Mouse (Mus musculus): Measurements from ENCODE around the gene Serpinb7. TPM values are rescaled to one million over a fixed set of nuclear protein-coding genes. Genes with fewer than 3 reads are reported as not detected.
A peak's percentile ranks its signal among the peaks of the same experiment; 100 is the strongest.

Serpinb7 gene
- total RNA-seq, 2 experiments from 2014 or later, result not detected

DNA sequence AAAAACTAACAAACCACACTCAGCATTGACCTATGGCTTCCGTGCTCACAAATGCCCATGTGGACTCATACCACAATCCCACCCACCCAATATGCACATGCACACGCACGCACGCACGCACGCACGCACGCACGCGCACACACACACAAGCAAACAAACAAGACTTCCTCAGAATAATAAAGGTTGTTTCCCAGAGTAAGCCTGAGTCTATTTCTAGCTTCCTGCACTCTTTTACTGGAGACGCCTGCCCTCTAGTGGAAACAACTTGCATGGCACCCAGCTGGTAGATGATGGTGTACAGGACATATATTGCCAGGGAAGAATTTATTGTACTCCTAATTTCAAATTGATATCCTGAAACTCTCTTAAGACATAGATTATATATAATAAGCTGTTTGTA lies 82.0 kb downstream of the Serpinb7 start:
- intact Hi-C loops (cut with DNase I), result loop anchor here (10.0 kb wide), 1 partner anchor 237 kb away; no protein-coding TSS in a partner anchor
- DNase-seq, result peak; percentile 27 to 42

DNA sequence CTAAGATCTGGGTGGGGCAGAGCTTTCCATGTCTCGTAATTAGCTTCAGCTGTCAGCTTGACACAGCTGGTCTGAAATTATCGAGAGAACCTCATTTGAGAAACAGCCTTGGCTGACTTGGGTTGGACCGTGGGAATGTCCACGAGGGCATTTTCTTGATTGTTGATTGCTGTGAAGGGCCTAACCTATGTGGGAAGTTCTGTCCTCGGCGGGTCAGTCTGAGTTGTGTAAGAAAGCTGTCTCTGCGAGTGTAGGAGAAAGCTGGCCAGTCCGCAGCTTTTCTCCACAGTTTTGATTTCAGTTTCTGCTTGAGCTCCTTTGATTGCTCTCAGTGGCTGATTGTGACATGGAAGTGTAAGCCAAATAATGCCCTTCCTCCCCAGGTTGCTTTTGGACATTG lies 90.1 kb downstream of the Serpinb7 start:
- intact Hi-C loops (cut with DNase I), result loop anchor here (10.0 kb wide), 1 partner anchor 245 kb away; no protein-coding TSS in a partner anchor
- DNase-seq, result no peak

DNA sequence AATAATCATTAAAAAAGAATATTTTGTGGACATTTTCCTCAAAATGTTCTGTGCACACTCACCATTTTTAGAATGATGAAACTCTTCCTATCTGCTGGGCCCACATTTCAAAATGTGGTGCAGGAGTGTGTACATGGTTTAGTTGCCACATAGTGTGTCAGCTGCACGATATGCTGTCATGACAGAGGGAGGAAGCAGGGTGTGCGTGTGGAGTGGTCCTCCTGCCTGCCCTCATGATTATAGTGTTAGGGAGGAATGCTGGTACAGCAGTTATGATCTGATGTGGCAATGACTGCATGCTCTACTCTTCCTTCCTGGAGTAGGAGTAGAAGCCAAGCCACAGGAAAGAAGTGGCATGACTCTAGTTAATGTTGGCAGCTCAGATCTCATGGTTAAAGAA lies 97.3 kb downstream of the Serpinb7 start:
- intact Hi-C loops (cut with DNase I), result no loop called here
- no peak for DNase-seq

DNA sequence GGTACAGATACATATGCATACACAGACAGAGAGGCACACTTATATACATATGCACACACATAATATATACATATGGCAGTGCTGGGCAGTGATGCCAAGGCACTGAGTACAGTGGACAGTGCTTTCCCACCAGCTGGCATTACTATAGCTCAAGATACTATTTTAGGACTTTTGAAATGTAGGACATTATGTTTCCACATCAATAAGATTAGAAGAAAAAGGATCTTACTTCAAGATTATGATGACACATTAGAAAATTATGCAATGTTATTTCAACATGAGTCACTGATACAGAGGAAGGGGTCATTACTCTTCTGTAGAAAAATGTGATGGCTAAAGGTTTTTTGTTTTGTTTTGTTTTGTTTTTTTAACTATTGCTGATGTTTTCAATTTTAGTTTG lies 102.6 kb downstream of the Serpinb7 start:
- no peak for DNase-seq
- intact Hi-C loops (cut with DNase I), result no loop called here

Other genes with a start within 250 kb of the Serpinb7 start
- not detected for gene Serpinb3b, start 121.3 kb upstream of the Serpinb7 start, total RNA-seq (2021)
- gene Serpinb3c, start 121.3 kb upstream of the Serpinb7 start, total RNA-seq (2021), result not detected
- gene Serpinb11, start 38.5 kb upstream of the Serpinb7 start, total RNA-seq (2021), result not detected
- not detected for gene Serpinb2, start 111.8 kb downstream of the Serpinb7 start, total RNA-seq (2021)
- gene Serpinb8, start 190.4 kb downstream of the Serpinb7 start, total RNA-seq (2021), result 1 to 10 TPM in 1 of 2 experiments, under 1 TPM in 1; 0.97 to 2.2 TPM

Measured in gastrocnemius, postnatal 36 days (tissue).